Comparison of ENCODE assay signal across 11 mouse cellular contexts in genomic region chr9:102865946-102866737, GRCm38 (mm10). TPM values are rescaled to one million over a fixed set of nuclear protein-coding genes. Genes with fewer than 3 reads are reported as not detected.
DNase-seq lines count a peak whose midpoint lies in the region; ATAC-seq and TF ChIP-seq lines count a peak whose summit lies in the region.
"Had no signal": no experiment of that assay in that cellular context is flagged by ENCODE, and none has a peak within 500 bp of the region (broad histone marks: within the 10 kb centered on the region; RNA-seq: fewer than 3 reads in every experiment).

No protein-coding gene starts in this region.

- H3K4me1 ChIP-seq in heart, embryonic 13.5 days, result peaks cover 57% of the 10 kb centered on the region
- peaks cover 39% of the 10 kb centered on the region for H3K4me1 ChIP-seq in lung, embryonic 14.5 days (ENCODE audit: insufficient read depth)
- peaks cover 41% of the 10 kb centered on the region for H3K4me1 ChIP-seq in intestine, embryonic 14.5 days (replicated peaks; ENCODE audit: control insufficient read depth, insufficient read depth, low read length)
- H3K4me1 ChIP-seq in liver, embryonic 13.5 days (replicated peaks), result peaks cover 24% of the 10 kb centered on the region

- 65% methylated on average over 12 of the region's 12 CpGs for WGBS in heart, embryonic 13.5 days
- WGBS in lung, embryonic 14.5 days, result 65% methylated on average over 12 of the region's 12 CpGs
- 54% methylated on average over 12 of the region's 12 CpGs for WGBS in intestine, embryonic 14.5 days
- 53% methylated on average over 12 of the region's 12 CpGs for WGBS in liver, embryonic 13.5 days (ENCODE audit: insufficient replicate concordance)

- H3K4me2 ChIP-seq in heart, embryonic 13.5 days, result no peak overlapping the region
- H3K4me2 ChIP-seq in lung, embryonic 14.5 days, result no peak overlapping the region
- no peak overlapping the region for H3K4me2 ChIP-seq in intestine, embryonic 14.5 days (ENCODE audit: low read length)
- H3K4me2 ChIP-seq in liver, embryonic 13.5 days, result no peak overlapping the region
- H3K4me2 ChIP-seq: forebrain, embryonic 12.5 days had no signal

- H3K27ac ChIP-seq in heart, embryonic 13.5 days (replicated peaks), result no peak overlapping the region
- no peak overlapping the region; the same call in 1 of the 2 replicates for H3K27ac ChIP-seq in lung, embryonic 14.5 days (ENCODE audit: low read depth)
- peak overlapping the region; percentile 16; the same call in 1 of the 2 replicates for H3K27ac ChIP-seq in intestine, embryonic 14.5 days (ENCODE audit: low read depth)
- H3K27ac ChIP-seq in liver, embryonic 13.5 days, result no peak overlapping the region
- H3K27ac ChIP-seq: forebrain, embryonic 12.5 days; macrophage had no signal

- no peak for DNase-seq in heart, adult 9 months (ENCODE audit: low spot score in 2 of 2)
- no peak for DNase-seq in lung, embryonic 14.5 days
- DNase-seq in lung, postnatal 4 days, result no peak
- no peak for DNase-seq in intestine, embryonic 14.5 days (ENCODE audit: low spot score)
- DNase-seq in liver, embryonic 13.5 days, result no peak
- DNase-seq in T-cell, adult 2 months (ENCODE audit: low spot score), result no peak
- DNase-seq in gastrocnemius, postnatal 10 days, result no peak

- H3K9me3 ChIP-seq in heart, embryonic 13.5 days, result no peaks in the 10 kb centered on the region
- H3K9me3 ChIP-seq in lung, embryonic 14.5 days (ENCODE audit: low read depth, low read length), result no peaks in the 10 kb centered on the region
- H3K9me3 ChIP-seq in intestine, embryonic 14.5 days (ENCODE audit: control insufficient read depth, low read length), result no peaks in the 10 kb centered on the region
- no peaks in the 10 kb centered on the region for H3K9me3 ChIP-seq in liver, embryonic 13.5 days (replicated peaks)
- H3K9me3 ChIP-seq: forebrain, embryonic 12.5 days had no signal

- no peaks in the 10 kb centered on the region for H3K27me3 ChIP-seq in heart, embryonic 13.5 days (replicated peaks)
- H3K27me3 ChIP-seq in lung, embryonic 14.5 days (ENCODE audit: insufficient read depth, low read length), result no peaks in the 10 kb centered on the region
- H3K27me3 ChIP-seq in intestine, embryonic 14.5 days (replicated peaks; ENCODE audit: control insufficient read depth, insufficient read depth, low read length), result no peaks in the 10 kb centered on the region
- H3K27me3 ChIP-seq in liver, embryonic 13.5 days, result no peaks in the 10 kb centered on the region
- H3K27me3 ChIP-seq: forebrain, embryonic 12.5 days; Patski had no signal

- TF ChIP-seq CTCF in lung, embryonic 14.5 days (IDR thresholded peaks at IDR 0.05; ENCODE audit: low read depth), result no peak

- ATAC-seq in heart, embryonic 13.5 days (ENCODE audit: extremely low read depth, insufficient number of reproducible peaks, low FRiP score, low TSS enrichment), result no peak
- ATAC-seq in lung, embryonic 14.5 days (ENCODE audit: insufficient read depth), result peak; percentile 1; the same call in 1 of the 2 replicates
- no peak; the same call in 1 of the 2 replicates for ATAC-seq in intestine, embryonic 14.5 days (replicated peaks; ENCODE audit: low FRiP score, low TSS enrichment, low read depth)
- ATAC-seq in liver, embryonic 13.5 days (ENCODE audit: low read depth), result peak; percentile 4; the same call in 1 of the 2 replicates

- no peak overlapping the region for H3K4me3 ChIP-seq in heart, embryonic 13.5 days
- no peak overlapping the region for H3K4me3 ChIP-seq in lung, embryonic 14.5 days (ENCODE audit: low read depth, low read length)
- no peak overlapping the region for H3K4me3 ChIP-seq in intestine, embryonic 14.5 days (ENCODE audit: low read depth, low read length)
- no peak overlapping the region for H3K4me3 ChIP-seq in liver, embryonic 13.5 days (replicated peaks)
- H3K4me3 ChIP-seq: forebrain, embryonic 12.5 days had no signal

- H3K9ac ChIP-seq in heart, embryonic 13.5 days, result peak overlapping the region; percentile 30; the same call in 1 of the 2 replicates
- H3K9ac ChIP-seq in lung, embryonic 14.5 days, result no peak overlapping the region
- no peak overlapping the region for H3K9ac ChIP-seq in intestine, embryonic 14.5 days (ENCODE audit: low read length)
- H3K9ac ChIP-seq in liver, embryonic 13.5 days, result no peak overlapping the region
- H3K9ac ChIP-seq: forebrain, embryonic 12.5 days had no signal

- H3K36me3 ChIP-seq in heart, embryonic 13.5 days, result peaks cover 42% of the 10 kb centered on the region
- peaks cover 32% of the 10 kb centered on the region for H3K36me3 ChIP-seq in lung, embryonic 14.5 days (ENCODE audit: insufficient read depth)
- H3K36me3 ChIP-seq in intestine, embryonic 14.5 days (ENCODE audit: control insufficient read depth, insufficient read depth, low read length), result peaks cover 38% of the 10 kb centered on the region
- peaks cover 15% of the 10 kb centered on the region for H3K36me3 ChIP-seq in liver, embryonic 13.5 days

RNA-seq across cellular contexts. Expression of gene Ryk, which starts 31.4 kb away (rescaled TPM):
- polyA plus RNA-seq in heart, embryonic 13.5 days (2015; fragmentation: Nextera tagmentation; extraction: Ambion mirVana), result 9.6 and 10.8 TPM in 2 replicates
- polyA plus RNA-seq in lung, embryonic 14.5 days (2014; fragmentation: Nextera tagmentation; extraction: Ambion mirVana), result 33.4 and 35.1 TPM in 2 replicates
- polyA plus RNA-seq in intestine, embryonic 14.5 days (2014; fragmentation: Nextera tagmentation; extraction: Ambion mirVana), result 24.4 and 24.9 TPM in 2 replicates
- 4.5 and 5.2 TPM in 2 replicates for polyA plus RNA-seq in liver, embryonic 13.5 days (2015; fragmentation: Nextera tagmentation; extraction: Ambion mirVana)
- total RNA-seq in gastrocnemius, postnatal 10 days (2021), result 10 to 100 TPM; 52.4 to 60.9 TPM

Comparison
In these comparisons a context has a peak if more than half of its experiments do, and no peak if none do; other contexts are left out.
1. ATAC-seq: peak in lung, embryonic 14.5 days (single experiment) and liver, embryonic 13.5 days (single experiment); none in heart, embryonic 13.5 days (single experiment) and intestine, embryonic 14.5 days (single experiment).